Mouse (Mus musculus) megakaryocyte, embryonic 14.5 days (primary cell): ENCODE results near the gene Fam83d.

Experiments
- FLI1 ChIP-seq: IDR thresholded peaks from 2 replicates; pipeline ENCODE4 v1.6.1; 2012; ENCODE audit warnings: low read length, inconsistent platforms, mixed read lengths
- GATA1 ChIP-seq: IDR thresholded peaks from 3 replicates; pipeline ENCODE4 v1.6.1; 2012; ENCODE audit warnings: mixed read lengths, low read length, inconsistent platforms, borderline replicate concordance

DNA sequence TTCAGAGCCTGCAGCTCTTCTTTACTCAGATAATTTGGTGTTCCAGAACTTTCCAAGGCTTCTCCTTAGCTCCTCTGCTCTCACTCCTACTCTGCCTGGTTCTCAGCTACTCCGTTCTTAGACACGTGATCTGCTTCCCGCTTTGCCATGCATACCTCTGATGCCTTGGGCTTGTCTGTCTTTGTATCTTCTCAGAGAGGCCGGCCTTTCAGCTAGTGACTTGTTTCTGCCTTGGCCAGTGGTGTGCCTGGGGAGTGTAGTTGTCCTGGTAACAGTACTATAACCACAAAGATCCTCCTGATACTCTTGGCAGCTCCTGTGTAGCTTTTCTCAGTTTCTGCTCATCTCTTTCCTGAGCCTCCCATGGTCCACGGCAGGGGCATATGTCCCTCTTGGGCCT is 65.3 kb downstream of the Fam83d start:
- no peak for TF ChIP-seq GATA1
- TF ChIP-seq FLI1 = no peak
